ENCODE assay signal across 18 mouse cellular contexts in the genomic region with DNA sequence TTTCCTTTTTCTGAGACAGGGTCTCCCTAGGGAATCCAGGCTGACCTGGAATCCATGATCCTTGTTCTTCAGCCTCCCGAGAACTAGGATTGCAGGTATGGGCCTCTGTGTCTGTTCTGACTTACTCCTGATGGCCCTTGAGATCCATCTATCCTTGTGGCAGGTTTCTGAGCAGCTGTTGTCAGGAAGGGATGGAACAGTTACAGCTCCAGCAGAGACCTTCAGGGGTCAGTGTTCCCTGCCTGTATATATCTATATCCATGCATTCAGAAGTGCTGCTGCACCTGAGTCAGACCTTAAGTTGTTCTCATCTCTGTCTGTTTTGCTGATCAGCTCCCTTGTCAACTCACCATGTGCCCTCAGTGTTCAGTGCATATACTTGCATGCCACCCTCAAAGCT. TPM values are rescaled to one million over a fixed set of nuclear protein-coding genes. Genes with fewer than 3 reads are reported as not detected.
A peak's percentile ranks its signal among the peaks of the same experiment; 100 is the strongest.
DNase-seq lines count a peak whose midpoint lies in the region; ATAC-seq and TF ChIP-seq lines count a peak whose summit lies in the region.
"Had no signal": no experiment of that assay in that cellular context is flagged by ENCODE, and none has a peak within 500 bp of the region (broad histone marks: within the 10 kb centered on the region; RNA-seq: fewer than 3 reads in every experiment).

No protein-coding gene starts in this region.

- no peak for DNase-seq in kidney, postnatal 0 days (ENCODE audit: low spot score)
- DNase-seq in kidney, postnatal 14 days = no peak
- DNase-seq in embryonic facial prominence, embryonic 10.5 days (ENCODE audit: low spot score) = no peak
- DNase-seq in spleen, adult 18-20 months = no peak
- no peak for DNase-seq in hindbrain, embryonic 14.5 days (ENCODE audit: low spot score)
- DNase-seq: adrenal gland, postnatal 10 days; cerebellum, adult 18-20 months; heart, postnatal 36 days had no signal

- H3K4me3 ChIP-seq in kidney, postnatal 0 days (replicated peaks; ENCODE audit: low read depth, low read length) = no peak overlapping the region
- no peak overlapping the region for H3K4me3 ChIP-seq in embryonic facial prominence, embryonic 10.5 days
- H3K4me3 ChIP-seq in intestine, embryonic 16.5 days (ENCODE audit: low read length) = no peak overlapping the region
- H3K4me3 ChIP-seq in macrophage (ENCODE audit: inconsistent target) = no peak overlapping the region
- no peak overlapping the region for H3K4me3 ChIP-seq in hindbrain, embryonic 14.5 days (replicated peaks; ENCODE audit: low read length)
- H3K4me3 ChIP-seq: embryonic facial prominence, embryonic 12.5 days; heart, embryonic 12.5 days; limb, embryonic 15.5 days had no signal

- peaks cover 99% of the 10 kb centered on the region for H3K79me2 ChIP-seq in macrophage (ENCODE audit: inconsistent target)

- no peak overlapping the region for H3K9ac ChIP-seq in kidney, postnatal 0 days (ENCODE audit: low read depth, low read length)
- H3K9ac ChIP-seq in intestine, embryonic 16.5 days (ENCODE audit: low read depth, low read length) = no peak overlapping the region
- H3K9ac ChIP-seq in hindbrain, embryonic 14.5 days = no peak overlapping the region
- H3K9ac ChIP-seq: embryonic facial prominence, embryonic 12.5 days; limb, embryonic 15.5 days had no signal

- H3K4me2 ChIP-seq in kidney, postnatal 0 days (ENCODE audit: low read length) = no peak overlapping the region
- H3K4me2 ChIP-seq in intestine, embryonic 16.5 days (ENCODE audit: low read depth, low read length) = no peak overlapping the region
- no peak overlapping the region for H3K4me2 ChIP-seq in hindbrain, embryonic 14.5 days (replicated peaks)
- H3K4me2 ChIP-seq: embryonic facial prominence, embryonic 12.5 days; heart, embryonic 12.5 days; limb, embryonic 15.5 days had no signal

- H3K27me3 ChIP-seq in kidney, postnatal 0 days (ENCODE audit: insufficient read depth, low read length) = no peaks in the 10 kb centered on the region
- H3K27me3 ChIP-seq in embryonic facial prominence, embryonic 10.5 days (replicated peaks; ENCODE audit: low read depth, poor library complexity, severe bottlenecking) = no peaks in the 10 kb centered on the region
- H3K27me3 ChIP-seq in intestine, embryonic 16.5 days (replicated peaks; ENCODE audit: control insufficient read depth, insufficient read depth, low read length) = no peaks in the 10 kb centered on the region
- no peaks in the 10 kb centered on the region for H3K27me3 ChIP-seq in hindbrain, embryonic 14.5 days (ENCODE audit: control insufficient read depth, insufficient read depth, low read length)
- H3K27me3 ChIP-seq: embryonic facial prominence, embryonic 12.5 days; heart, embryonic 12.5 days; limb, embryonic 15.5 days had no signal

- 0 out of 2 replicates have a peak, but pooled peaks cover 3% of the 10 kb centered on the region for H3K4me1 ChIP-seq in kidney, postnatal 0 days (replicated peaks; ENCODE audit: insufficient read depth, low read length)
- peaks cover 14% of the 10 kb centered on the region for H3K4me1 ChIP-seq in embryonic facial prominence, embryonic 10.5 days
- 0 out of 2 replicates have a peak, but pooled peaks cover 3% of the 10 kb centered on the region for H3K4me1 ChIP-seq in intestine, embryonic 16.5 days (ENCODE audit: control insufficient read depth, insufficient read depth, low read length)
- no peaks in the 10 kb centered on the region for H3K4me1 ChIP-seq in hindbrain, embryonic 14.5 days (replicated peaks; ENCODE audit: control insufficient read depth, insufficient read depth, low read length)
- H3K4me1 ChIP-seq: limb, embryonic 15.5 days had no signal

- TF ChIP-seq CTCF in kidney, postnatal 0 days (IDR thresholded peaks at IDR 0.05; ENCODE audit: low read depth) = 0 out of 2 replicates have a peak, but pooled peaks have one; percentile 1

- H3K9me3 ChIP-seq in kidney, postnatal 0 days (replicated peaks; ENCODE audit: low read length) = no peaks in the 10 kb centered on the region
- H3K9me3 ChIP-seq in embryonic facial prominence, embryonic 10.5 days = no peaks in the 10 kb centered on the region
- H3K9me3 ChIP-seq in intestine, embryonic 16.5 days (ENCODE audit: control insufficient read depth, low read length) = no peaks in the 10 kb centered on the region
- no peaks in the 10 kb centered on the region for H3K9me3 ChIP-seq in hindbrain, embryonic 14.5 days (ENCODE audit: control insufficient read depth, low read length)
- H3K9me3 ChIP-seq: embryonic facial prominence, embryonic 12.5 days; heart, embryonic 12.5 days; limb, embryonic 15.5 days had no signal

- WGBS in kidney, postnatal 0 days = 54% methylated on average over 1 of the region's 1 CpGs
- WGBS in embryonic facial prominence, embryonic 10.5 days = 50% methylated on average over 1 of the region's 1 CpGs
- WGBS in intestine, embryonic 16.5 days = 65% methylated on average over 1 of the region's 1 CpGs
- WGBS in macrophage (ENCODE audit: missing documents) = 100% methylated on average over 1 of the region's 1 CpGs
- WGBS in hindbrain, embryonic 14.5 days = 54% methylated on average over 1 of the region's 1 CpGs

- 0 out of 2 replicates have a peak, but pooled peaks have one; percentile 3 for ATAC-seq in kidney, postnatal 0 days (replicated peaks; ENCODE audit: low FRiP score, low read depth)
- ATAC-seq in intestine, embryonic 16.5 days = peak; percentile 66
- no peak for ATAC-seq in hindbrain, embryonic 14.5 days (ENCODE audit: low FRiP score)
- ATAC-seq: forebrain, embryonic 16.5 days; hindbrain, embryonic 16.5 days had no signal

- peaks cover 5% of the 10 kb centered on the region; the same call in 1 of the 2 replicates for H3K36me3 ChIP-seq in kidney, postnatal 0 days (ENCODE audit: insufficient read depth, low read length)
- H3K36me3 ChIP-seq in embryonic facial prominence, embryonic 10.5 days (replicated peaks) = peaks cover 40% of the 10 kb centered on the region
- no peaks in the 10 kb centered on the region for H3K36me3 ChIP-seq in intestine, embryonic 16.5 days (ENCODE audit: control insufficient read depth, insufficient read depth, low read length)
- peaks cover 32% of the 10 kb centered on the region for H3K36me3 ChIP-seq in macrophage (ENCODE audit: inconsistent target)
- H3K36me3 ChIP-seq in hindbrain, embryonic 14.5 days (replicated peaks; ENCODE audit: control insufficient read depth, insufficient read depth) = peaks cover 22% of the 10 kb centered on the region

- H3K27ac ChIP-seq in kidney, postnatal 0 days = peak overlapping the region; percentile 70
- H3K27ac ChIP-seq in embryonic facial prominence, embryonic 10.5 days (replicated peaks) = 0 out of 2 replicates have a peak overlapping the region, but pooled peaks have one; percentile 37
- peak overlapping the region; percentile 89 for H3K27ac ChIP-seq in intestine, embryonic 16.5 days (ENCODE audit: low read length)
- peak overlapping the region; percentile 15; the same call in 1 of the 2 replicates for H3K27ac ChIP-seq in macrophage
- no peak overlapping the region for H3K27ac ChIP-seq in hindbrain, embryonic 14.5 days
- H3K27ac ChIP-seq: embryonic facial prominence, embryonic 12.5 days; limb, embryonic 15.5 days had no signal

RNA-seq across cellular contexts. Expression of gene Ap1b1, which starts 12.1 kb away (rescaled TPM):
- polyA plus RNA-seq in kidney, postnatal 0 days (2015; fragmentation: Nextera tagmentation; extraction: Ambion mirVana) = 54.5 and 61.6 TPM in 2 replicates
- polyA plus RNA-seq in embryonic facial prominence, embryonic 10.5 days (2016; fragmentation: Nextera tagmentation; extraction: Ambion mirVana) = 58.6 and 60.2 TPM in 2 replicates
- 81.2 and 85.4 TPM in 2 replicates for polyA plus RNA-seq in intestine, embryonic 16.5 days (2015; fragmentation: Nextera tagmentation; extraction: Ambion mirVana)
- 100 to 1,000 TPM in 15 of 26 experiments, 10 to 100 TPM in 11; 18.3 to 342 (median 135) TPM for total RNA-seq in macrophage (2018; cell fraction: chromatin; rRNA removed)
- total RNA-seq in macrophage (2018; cell fraction: cytosol; rRNA removed) = 100 to 1,000 TPM in 18 of 26 experiments, 10 to 100 TPM in 8; 62.8 to 179 (median 114) TPM
- 100 to 1,000 TPM in 16 of 26 experiments, 10 to 100 TPM in 10; 43.0 to 233 (median 113) TPM for total RNA-seq in macrophage (2018; cell fraction: nucleus; rRNA removed)
- 127 to 179 TPM (median 133 TPM) in 3 replicates for polyA plus RNA-seq in macrophage (2018)
- polyA plus RNA-seq in hindbrain, embryonic 14.5 days (2014; fragmentation: Nextera tagmentation; extraction: Ambion mirVana) = 91.7 and 99.9 TPM in 2 replicates

RNA-seq across cellular contexts. Expression of gene Nefh, which starts 50.9 kb away (rescaled TPM):
- polyA plus RNA-seq in kidney, postnatal 0 days (2015; fragmentation: Nextera tagmentation; extraction: Ambion mirVana) = 0.08 and 0.11 TPM in 2 replicates
- 0.14 and 0.25 TPM in 2 replicates for polyA plus RNA-seq in embryonic facial prominence, embryonic 10.5 days (2016; fragmentation: Nextera tagmentation; extraction: Ambion mirVana)
- 0.55 and 0.61 TPM in 2 replicates for polyA plus RNA-seq in intestine, embryonic 16.5 days (2015; fragmentation: Nextera tagmentation; extraction: Ambion mirVana)
- not detected for total RNA-seq in macrophage (2018; cell fraction: chromatin; rRNA removed)
- under 1 TPM in 4 of 26 experiments, not detected in 22; under 0.01 to 0.06 (median 0.05) TPM for total RNA-seq in macrophage (2018; cell fraction: cytosol; rRNA removed)
- not detected for total RNA-seq in macrophage (2018; cell fraction: nucleus; rRNA removed)
- polyA plus RNA-seq in macrophage (2018) = 0.11 to 0.14 TPM in 2 of 3 replicates, not detected in the other
- polyA plus RNA-seq in hindbrain, embryonic 14.5 days (2014; fragmentation: Nextera tagmentation; extraction: Ambion mirVana) = 11.8 and 17.9 TPM in 2 replicates
- total RNA-seq: heart, postnatal 36 days had no signal

RNA-seq across cellular contexts. Expression of gene Rasl10a, which starts 59.2 kb away (rescaled TPM):
- 1.9 and 2.7 TPM in 2 replicates for polyA plus RNA-seq in kidney, postnatal 0 days (2015; fragmentation: Nextera tagmentation; extraction: Ambion mirVana)
- 0.54 and 0.56 TPM in 2 replicates for polyA plus RNA-seq in embryonic facial prominence, embryonic 10.5 days (2016; fragmentation: Nextera tagmentation; extraction: Ambion mirVana)
- polyA plus RNA-seq in intestine, embryonic 16.5 days (2015; fragmentation: Nextera tagmentation; extraction: Ambion mirVana) = 0.69 and 0.71 TPM in 2 replicates
- total RNA-seq in macrophage (2018; cell fraction: chromatin; rRNA removed) = not detected
- not detected for total RNA-seq in macrophage (2018; cell fraction: cytosol; rRNA removed)
- not detected for total RNA-seq in macrophage (2018; cell fraction: nucleus; rRNA removed)
- polyA plus RNA-seq in macrophage (2018) = not detected in 3 replicates
- polyA plus RNA-seq in hindbrain, embryonic 14.5 days (2014; fragmentation: Nextera tagmentation; extraction: Ambion mirVana) = 1.0 and 1.8 TPM in 2 replicates
- total RNA-seq: common myeloid progenitor, adult 5-6 weeks; granulocyte monocyte progenitor cell, adult 5-6 weeks; megakaryocyte-erythroid progenitor cell, adult 5-6 weeks had no signal
